Mouse (Mus musculus): ENCODE measurements around the gene Dkk3.
A peak's percentile ranks its signal among the peaks of the same experiment; 100 is the strongest.

DNA sequence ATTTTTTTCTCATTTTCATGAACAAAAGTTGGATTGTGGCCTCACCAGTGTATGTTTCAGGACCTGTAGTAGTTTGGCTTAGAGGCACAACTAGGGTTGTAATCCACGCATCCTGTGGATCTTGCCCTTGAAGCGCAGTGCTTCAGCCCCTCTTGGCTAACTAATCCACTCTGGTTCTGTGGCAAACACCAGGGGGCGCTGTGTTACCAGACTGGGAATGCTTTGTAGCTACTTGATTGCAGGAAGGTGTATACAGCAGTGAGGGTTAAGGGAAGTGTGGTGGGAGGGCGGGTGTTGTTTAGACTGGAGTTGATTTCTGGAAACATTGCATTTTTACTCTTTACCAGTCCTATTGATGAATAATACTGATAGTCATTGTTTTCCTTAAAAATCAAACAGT is 73.8 kb downstream of the Dkk3 start:
- peak; percentile 98 for TF ChIP-seq CTCF (IDR thresholded peaks at IDR 0.05; ENCODE audit: low read depth)
- no peak for TF ChIP-seq EP300 (IDR thresholded peaks at IDR 0.05; ENCODE audit: low read depth)
